Mouse (Mus musculus) megakaryocyte progenitor cell, adult 5-6 weeks (primary cell): ENCODE measurements around the gene March8. TPM values are rescaled to one million over a fixed set of nuclear protein-coding genes. Genes with fewer than 3 reads are reported as not detected.
A peak's percentile ranks its signal among the peaks of the same experiment; 100 is the strongest.

Experiments
- ATAC-seq: replicated peaks from 2 replicates; pipeline ENCODE4 v1.8.0; 2016; ENCODE audit warnings: mild to moderate bottlenecking, moderate TSS enrichment, inconsistent platforms; ENCODE audit not compliant: poor library complexity
- total RNA-seq, 2 experiments: library from RNA; stranded (forward) in 1 of 2; stranded (reverse) in 1 of 2; fragments of 157-497, 149-512 nt in 1 of 2; fragments of 200-1000 nt in 1 of 2; gene quantifications; 2 replicates each; pipeline versions ENCODE4 v1.2.3 to v1.2.4; 2015 to 2017

March8 gene
- total RNA-seq, 2 experiments from 2014 or later, result 15.6 to 18.1 TPM

- ATAC-seq, result no peak
Observed at GRCm38 (mm10) chr6:116406680-116407079, 68.9 kb downstream of the March8 start.

- ATAC-seq, result no peak
Observed at GRCm38 (mm10) chr6:116407216-116407615, 69.4 kb downstream of the March8 start.

- ATAC-seq, result no peak
Observed at GRCm38 (mm10) chr6:116407956-116408657, 70.3 kb downstream of the March8 start.

GRCm38 (mm10) chr6:116410436-116410835, 72.6 kb downstream of the March8 start:
- ATAC-seq, result no peak

GRCm38 (mm10) chr6:116411716-116412115, 73.9 kb downstream of the March8 start:
- ATAC-seq, result no peak

- no peak for ATAC-seq
Observed at GRCm38 (mm10) chr6:116412546-116413325, 74.9 kb downstream of the March8 start.

GRCm38 (mm10) chr6:116415126-116415676, 77.4 kb downstream of the March8 start:
- ATAC-seq, result no peak

GRCm38 (mm10) chr6:116416000-116416552, 78.3 kb downstream of the March8 start:
- ATAC-seq, result peak; percentile 47

GRCm38 (mm10) chr6:116417518-116418315, 79.9 kb downstream of the March8 start:
- ATAC-seq, result peak; percentile 80

GRCm38 (mm10) chr6:116418487-116418886, 80.7 kb downstream of the March8 start:
- no peak for ATAC-seq

- no peak for ATAC-seq
Observed at GRCm38 (mm10) chr6:116419699-116420098, 81.9 kb downstream of the March8 start.

- ATAC-seq, result no peak
Observed at GRCm38 (mm10) chr6:116420271-116420670, 82.4 kb downstream of the March8 start.

GRCm38 (mm10) chr6:116422991-116423390, 85.2 kb downstream of the March8 start:
- peak; percentile 70 for ATAC-seq

GRCm38 (mm10) chr6:116423664-116424063, 85.8 kb downstream of the March8 start:
- ATAC-seq, result peak; percentile 63

- ATAC-seq, result peak; percentile 16; the same call in 1 of the 2 replicates
Observed at GRCm38 (mm10) chr6:116427552-116427951, 89.7 kb downstream of the March8 start.

GRCm38 (mm10) chr6:116428282-116428681, 90.5 kb downstream of the March8 start:
- peak; percentile 84 for ATAC-seq

- ATAC-seq, result no peak
Observed at GRCm38 (mm10) chr6:116438864-116439263, 101.0 kb downstream of the March8 start.

- no peak for ATAC-seq
Observed at GRCm38 (mm10) chr6:116439531-116439930, 101.7 kb downstream of the March8 start.

- ATAC-seq, result no peak
Observed at GRCm38 (mm10) chr6:116440447-116440846, 102.6 kb downstream of the March8 start.

- no peak for ATAC-seq
Observed at GRCm38 (mm10) chr6:116440849-116441248, 103.0 kb downstream of the March8 start.

GRCm38 (mm10) chr6:116455781-116456180, 118.0 kb downstream of the March8 start:
- ATAC-seq, result peak; percentile 70
